Mouse (Mus musculus): ENCODE data around the gene Ubap1l. TPM values are rescaled to one million over a fixed set of nuclear protein-coding genes. Genes with fewer than 3 reads are reported as not detected.
A peak's percentile ranks its signal among the peaks of the same experiment; 100 is the strongest.
"Not testable (repeated sequence)": the region's sequence is repeated elsewhere in the genome, so short reads cannot be mapped to it uniquely, and the experiment has no call there.

The Ubap1l gene
- polyA plus RNA-seq, 1 experiment from 2014 or later, result 0.35 TPM

DNA sequence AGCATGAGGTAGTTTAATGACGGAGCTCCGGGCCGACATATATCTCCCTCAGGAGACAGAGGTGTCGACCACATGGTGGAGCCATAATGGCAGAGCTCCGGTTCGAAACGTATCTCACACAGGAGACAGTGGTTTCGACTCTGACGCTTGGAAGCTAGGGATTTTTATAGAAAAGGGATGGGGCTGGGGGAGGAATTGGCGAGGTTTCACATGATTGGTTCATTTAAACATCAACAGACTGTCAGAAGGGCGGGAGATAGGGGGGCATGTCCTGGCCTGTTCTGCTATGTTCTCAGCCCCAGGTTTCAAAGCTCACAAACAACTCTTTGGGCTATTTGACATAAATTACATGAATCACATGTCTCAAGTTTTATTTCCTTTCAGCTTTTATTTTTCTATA lies 15.4 kb upstream of the Ubap1l start:
- Histone ChIP-seq H3K27ac (ENCODE audit: low read length) (peak overlapping the region; percentile 98), H3K9ac (ENCODE audit: low read length) (peak overlapping the region; percentile 96), H3K4me3 (ENCODE audit: low read length) (peak overlapping the region; percentile 84), H3K4me2 (ENCODE audit: low read depth, low read length) (peak overlapping the region; percentile 91)
- H3K27me3 ChIP-seq (ENCODE audit: control insufficient read depth, insufficient read depth, low read depth, low read length); ATAC-seq (ENCODE audit: low read depth); H3K9me3 ChIP-seq (ENCODE audit: control insufficient read depth, low read length); H3K36me3 ChIP-seq (ENCODE audit: control insufficient read depth, insufficient read depth, low read length); H3K4me1 ChIP-seq (replicated peaks; ENCODE audit: control insufficient read depth, insufficient read depth, low read length): not testable (repeated sequence)
- 56% methylated on average over 11 of the region's 11 CpGs for WGBS

DNA sequence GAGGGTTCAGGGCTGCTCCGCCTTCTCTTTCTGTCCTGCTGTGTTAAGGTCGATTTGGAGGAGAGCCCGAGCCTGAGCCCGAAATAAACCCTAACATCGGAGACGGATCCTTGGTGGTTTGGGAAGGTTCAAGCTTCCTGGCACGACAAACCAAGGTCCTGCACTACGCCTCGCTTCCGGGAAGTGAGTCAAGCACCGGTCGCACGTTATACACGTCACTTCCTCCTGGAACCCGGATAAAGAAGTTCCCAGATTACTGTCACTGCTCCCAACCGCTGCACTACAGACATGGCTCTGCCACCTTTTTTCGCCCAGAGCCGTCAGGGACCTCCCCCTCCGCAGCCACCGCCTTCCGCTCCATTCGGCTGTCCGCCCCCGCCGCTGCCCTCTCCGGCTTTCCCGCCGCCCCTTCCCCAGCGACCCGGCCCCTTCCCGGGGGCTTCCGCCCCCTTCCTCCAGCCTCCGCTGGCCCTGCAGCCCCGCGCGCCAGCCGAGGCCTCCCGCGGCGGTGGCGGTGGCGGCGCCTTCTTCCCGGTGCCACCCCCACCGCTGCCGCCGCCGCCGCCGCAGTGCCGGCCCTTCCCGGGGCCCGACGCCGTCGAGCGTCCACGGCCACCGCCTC lies 14.9 kb upstream of the Ubap1l start, which contains the start of gene Pdcd7:
Pdcd7 (plus strand) TSS at position 251 of the 622 bp plus-strand sequence.
- ATAC-seq (ENCODE audit: low read depth), result peak; percentile 97

DNA sequence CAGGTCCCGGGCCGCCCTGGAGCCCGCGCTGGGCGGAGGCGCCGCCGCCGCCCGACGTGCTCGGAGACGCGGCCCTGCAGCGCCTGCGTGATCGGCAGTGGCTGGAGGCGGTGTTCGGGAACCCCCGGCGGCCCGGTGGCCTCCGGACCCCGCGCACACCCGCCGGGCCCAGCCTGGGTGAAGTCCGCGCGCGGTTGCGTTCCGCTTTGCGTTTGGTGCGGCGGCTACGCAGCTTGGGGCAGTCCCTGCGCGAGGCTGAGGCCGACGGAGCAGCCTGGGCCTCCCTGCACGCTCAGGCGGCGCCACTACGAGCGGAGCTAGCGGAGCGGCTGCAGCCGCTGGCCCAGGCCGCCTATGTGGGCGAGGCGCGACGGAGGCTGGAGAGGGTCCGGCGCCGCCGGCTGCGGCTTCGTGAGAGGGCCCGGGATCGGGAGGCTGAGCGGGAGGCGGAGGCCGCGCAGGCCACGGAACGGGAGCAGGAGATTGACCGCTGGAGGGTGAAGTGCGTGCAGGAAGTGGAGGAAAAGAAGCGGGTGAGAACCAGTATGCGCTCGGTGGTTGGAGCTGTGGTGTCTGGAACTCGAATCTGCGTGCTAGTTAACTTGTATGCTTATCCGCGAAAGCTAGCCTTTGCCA lies 14.2 kb upstream of the Ubap1l start:
- H3K36me3 ChIP-seq (ENCODE audit: control insufficient read depth, insufficient read depth, low read length), result no peaks in the 10 kb centered on the region
- peaks cover 6% of the 10 kb centered on the region; the same call in 1 of the 2 replicates for H3K9me3 ChIP-seq (ENCODE audit: control insufficient read depth, low read length)
- peak overlapping the region; percentile 91 for H3K4me2 ChIP-seq (ENCODE audit: low read depth, low read length)
- H3K4me1 ChIP-seq (replicated peaks; ENCODE audit: control insufficient read depth, insufficient read depth, low read length), result peaks cover 8% of the 10 kb centered on the region
- peak overlapping the region; percentile 84 for H3K4me3 ChIP-seq (ENCODE audit: low read length)
- H3K9ac ChIP-seq (ENCODE audit: low read length), result peak overlapping the region; percentile 96
- no peaks in the 10 kb centered on the region for H3K27me3 ChIP-seq (ENCODE audit: control insufficient read depth, insufficient read depth, low read depth, low read length)
- peak overlapping the region; percentile 98 for H3K27ac ChIP-seq (ENCODE audit: low read length)
- peak; percentile 80 for ATAC-seq (ENCODE audit: low read depth)
- under 1% methylated on average over 60 of the region's 77 CpGs for WGBS

More for the DNA sequence above, 14.9 kb upstream of the Ubap1l start, which contains the start of gene Pdcd7:
- peaks cover 8% of the 10 kb centered on the region for H3K4me1 ChIP-seq (replicated peaks; ENCODE audit: control insufficient read depth, insufficient read depth, low read length)
- H3K4me3 ChIP-seq (ENCODE audit: low read length), result peak within 1 kb of the TSS; percentile 84
- no peaks in the 10 kb centered on the region for H3K27me3 ChIP-seq (ENCODE audit: control insufficient read depth, insufficient read depth, low read depth, low read length)
- WGBS, result 1% methylated on average over 48 of the region's 59 CpGs
- peaks cover 6% of the 10 kb centered on the region; the same call in 1 of the 2 replicates for H3K9me3 ChIP-seq (ENCODE audit: control insufficient read depth, low read length)
- no peaks in the 10 kb centered on the region for H3K36me3 ChIP-seq (ENCODE audit: control insufficient read depth, insufficient read depth, low read length)
- H3K4me2 ChIP-seq (ENCODE audit: low read depth, low read length), result peak within 1 kb of the TSS; percentile 91
- H3K9ac ChIP-seq (ENCODE audit: low read length), result peak within 1 kb of the TSS; percentile 96
- H3K27ac ChIP-seq (ENCODE audit: low read length), result peak within 1 kb of the TSS; percentile 98

- H3K4me1 ChIP-seq (replicated peaks; ENCODE audit: control insufficient read depth, insufficient read depth, low read length), result peaks cover 8% of the 10 kb centered on the region
- peak overlapping the region; percentile 84 for H3K4me3 ChIP-seq (ENCODE audit: low read length)
- peaks cover 6% of the 10 kb centered on the region; the same call in 1 of the 2 replicates for H3K9me3 ChIP-seq (ENCODE audit: control insufficient read depth, low read length)
- ATAC-seq (ENCODE audit: low read depth), result no peak
- peak overlapping the region; percentile 91 for H3K4me2 ChIP-seq (ENCODE audit: low read depth, low read length)
- H3K27ac ChIP-seq (ENCODE audit: low read length), result peak overlapping the region; percentile 98
- H3K9ac ChIP-seq (ENCODE audit: low read length), result peak overlapping the region; percentile 96
- no peaks in the 10 kb centered on the region for H3K36me3 ChIP-seq (ENCODE audit: control insufficient read depth, insufficient read depth, low read length)
- no peaks in the 10 kb centered on the region for H3K27me3 ChIP-seq (ENCODE audit: control insufficient read depth, insufficient read depth, low read depth, low read length)
- 33% methylated on average over 8 of the region's 8 CpGs for WGBS
Observed at GRCm38 (mm10) chr9:65347112-65347850, 13.6 kb upstream of the Ubap1l start.

GRCm38 (mm10) chr9:65353251-65353650 lies 7.6 kb upstream of the Ubap1l start:
- Histone ChIP-seq H3K4me1 (replicated peaks; ENCODE audit: control insufficient read depth, insufficient read depth, low read length) (no peaks in the 10 kb centered on the region), H3K27me3 (ENCODE audit: control insufficient read depth, insufficient read depth, low read depth, low read length) (no peaks in the 10 kb centered on the region), H3K4me3 (ENCODE audit: low read length) (no peak overlapping the region), H3K27ac (ENCODE audit: low read length) (no peak overlapping the region), H3K4me2 (ENCODE audit: low read depth, low read length) (no peak overlapping the region), H3K9ac (ENCODE audit: low read length) (no peak overlapping the region), H3K9me3 (ENCODE audit: control insufficient read depth, low read length) (no peaks in the 10 kb centered on the region), H3K36me3 (ENCODE audit: control insufficient read depth, insufficient read depth, low read length) (peaks cover 23% of the 10 kb centered on the region)
- 89% methylated on average over 5 of the region's 5 CpGs for WGBS
- no peak for ATAC-seq (ENCODE audit: low read depth)

DNA sequence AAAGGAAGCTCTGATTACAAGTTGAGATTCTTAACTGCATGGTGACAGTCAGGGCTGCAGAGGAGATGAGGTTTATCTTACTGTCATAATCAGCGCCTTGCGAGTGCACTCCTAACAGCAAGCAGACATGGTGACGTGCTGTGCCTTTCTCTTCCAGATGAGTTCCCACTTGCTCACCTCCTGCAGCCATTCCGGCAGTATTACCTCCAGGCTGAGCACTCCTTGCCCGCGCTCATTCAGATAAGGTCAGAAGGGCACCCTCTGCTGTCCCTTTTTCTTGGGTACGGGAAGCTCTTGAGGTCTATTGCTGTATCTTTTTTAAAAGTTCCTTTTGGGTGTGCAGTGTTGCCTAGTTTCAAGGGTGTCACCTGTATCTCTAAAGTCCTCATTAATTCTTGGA lies 4.3 kb upstream of the Ubap1l start:
- peaks cover 40% of the 10 kb centered on the region for H3K36me3 ChIP-seq (ENCODE audit: control insufficient read depth, insufficient read depth, low read length)
- H3K4me2 ChIP-seq (ENCODE audit: low read depth, low read length), result no peak overlapping the region
- no peak overlapping the region for H3K9ac ChIP-seq (ENCODE audit: low read length)
- no peak overlapping the region for H3K4me3 ChIP-seq (ENCODE audit: low read length)
- WGBS, result 84% methylated on average over 7 of the region's 7 CpGs
- H3K27me3 ChIP-seq (ENCODE audit: control insufficient read depth, insufficient read depth, low read depth, low read length), result no peaks in the 10 kb centered on the region
- ATAC-seq (ENCODE audit: low read depth), result no peak
- no peaks in the 10 kb centered on the region for H3K9me3 ChIP-seq (ENCODE audit: control insufficient read depth, low read length)
- no peak overlapping the region for H3K27ac ChIP-seq (ENCODE audit: low read length)
- H3K4me1 ChIP-seq (replicated peaks; ENCODE audit: control insufficient read depth, insufficient read depth, low read length), result no peaks in the 10 kb centered on the region

DNA sequence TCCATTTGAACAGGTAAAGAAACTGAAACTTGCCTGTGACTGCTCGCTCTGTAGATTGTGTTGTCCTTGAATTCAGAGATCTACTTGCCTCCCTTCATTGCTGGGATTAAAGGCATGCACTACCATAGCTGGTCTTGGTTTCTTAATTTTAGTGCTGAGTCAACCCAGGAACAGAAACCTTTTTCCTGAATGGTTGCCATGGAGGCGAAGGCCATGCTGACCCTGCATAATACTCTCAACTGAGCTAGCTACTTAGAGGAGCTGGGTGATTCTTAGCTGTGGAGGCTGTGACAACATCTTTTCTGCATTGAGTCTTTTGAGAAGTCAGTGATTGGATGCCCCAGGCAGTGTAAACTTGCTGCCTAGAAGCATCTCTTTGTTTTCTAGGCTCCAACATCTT lies 3.9 kb upstream of the Ubap1l start:
- WGBS, result 95% methylated on average over 2 of the region's 2 CpGs
- no peak overlapping the region for H3K27ac ChIP-seq (ENCODE audit: low read length)

DNA sequence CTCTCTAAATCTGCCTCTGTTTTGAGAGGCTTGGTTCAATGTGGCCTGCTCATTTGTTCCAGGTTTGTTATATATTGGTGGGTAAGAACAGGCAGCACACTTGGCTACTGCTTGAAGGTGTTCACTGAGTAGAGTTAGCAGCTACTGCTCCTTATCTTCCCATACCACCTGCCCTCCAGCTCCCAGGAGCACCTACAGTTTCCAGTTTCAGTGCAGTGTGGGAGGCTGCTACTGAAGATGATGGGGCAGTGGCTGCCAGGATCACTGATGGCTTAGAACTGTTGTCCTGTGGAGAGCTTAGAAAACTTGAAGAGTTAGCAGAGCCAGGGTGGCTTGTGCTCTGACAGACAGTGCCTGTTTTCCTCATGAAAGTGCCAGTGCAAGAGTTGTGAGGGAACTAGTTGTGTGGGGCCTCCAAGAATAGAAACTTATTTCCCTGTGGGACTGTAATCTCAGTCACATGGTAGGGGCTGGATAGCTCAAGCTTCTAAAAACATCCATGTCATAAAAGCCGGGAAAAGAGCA lies 1.8 kb upstream of the Ubap1l start:
- ATAC-seq (ENCODE audit: low read depth), result no peak
- 70% methylated on average over 1 of the region's 1 CpGs for WGBS
- Histone ChIP-seq H3K36me3 (ENCODE audit: control insufficient read depth, insufficient read depth, low read length) (peaks cover 40% of the 10 kb centered on the region), H3K9ac (ENCODE audit: low read length) (no peak overlapping the region), H3K27me3 (ENCODE audit: control insufficient read depth, insufficient read depth, low read depth, low read length) (no peaks in the 10 kb centered on the region), H3K4me3 (ENCODE audit: low read length) (no peak overlapping the region), H3K4me2 (ENCODE audit: low read depth, low read length) (no peak overlapping the region), H3K4me1 (replicated peaks; ENCODE audit: control insufficient read depth, insufficient read depth, low read length) (no peaks in the 10 kb centered on the region), H3K9me3 (ENCODE audit: control insufficient read depth, low read length) (no peaks in the 10 kb centered on the region), H3K27ac (ENCODE audit: low read length) (no peak overlapping the region)

More for the DNA sequence above, 3.9 kb upstream of the Ubap1l start:
- H3K4me2 ChIP-seq (ENCODE audit: low read depth, low read length), result no peak overlapping the region
- H3K27me3 ChIP-seq (ENCODE audit: control insufficient read depth, insufficient read depth, low read depth, low read length), result no peaks in the 10 kb centered on the region
- peaks cover 40% of the 10 kb centered on the region for H3K36me3 ChIP-seq (ENCODE audit: control insufficient read depth, insufficient read depth, low read length)
- no peaks in the 10 kb centered on the region for H3K4me1 ChIP-seq (replicated peaks; ENCODE audit: control insufficient read depth, insufficient read depth, low read length)
- no peak overlapping the region for H3K4me3 ChIP-seq (ENCODE audit: low read length)
- ATAC-seq (ENCODE audit: low read depth), result no peak
- no peaks in the 10 kb centered on the region for H3K9me3 ChIP-seq (ENCODE audit: control insufficient read depth, low read length)
- no peak overlapping the region for H3K9ac ChIP-seq (ENCODE audit: low read length)

- WGBS, result 26% methylated on average over 9 of the region's 9 CpGs
- Histone ChIP-seq H3K36me3 (ENCODE audit: control insufficient read depth, insufficient read depth, low read length) (peaks cover 15% of the 10 kb centered on the region), H3K9ac (ENCODE audit: low read length) (no peak overlapping the region), H3K9me3 (ENCODE audit: control insufficient read depth, low read length) (no peaks in the 10 kb centered on the region), H3K27me3 (ENCODE audit: control insufficient read depth, insufficient read depth, low read depth, low read length) (no peaks in the 10 kb centered on the region), H3K4me3 (ENCODE audit: low read length) (no peak overlapping the region), H3K4me2 (ENCODE audit: low read depth, low read length) (no peak overlapping the region), H3K4me1 (replicated peaks; ENCODE audit: control insufficient read depth, insufficient read depth, low read length) (no peaks in the 10 kb centered on the region), H3K27ac (ENCODE audit: low read length) (no peak overlapping the region)
- no peak for ATAC-seq (ENCODE audit: low read depth)
Observed at GRCm38 (mm10) chr9:65363684-65364083, 2.8 kb downstream of the Ubap1l start.

All from lung, embryonic 16.5 days (tissue).